Mouse (Mus musculus): ENCODE data around the gene Crls1.

DNA sequence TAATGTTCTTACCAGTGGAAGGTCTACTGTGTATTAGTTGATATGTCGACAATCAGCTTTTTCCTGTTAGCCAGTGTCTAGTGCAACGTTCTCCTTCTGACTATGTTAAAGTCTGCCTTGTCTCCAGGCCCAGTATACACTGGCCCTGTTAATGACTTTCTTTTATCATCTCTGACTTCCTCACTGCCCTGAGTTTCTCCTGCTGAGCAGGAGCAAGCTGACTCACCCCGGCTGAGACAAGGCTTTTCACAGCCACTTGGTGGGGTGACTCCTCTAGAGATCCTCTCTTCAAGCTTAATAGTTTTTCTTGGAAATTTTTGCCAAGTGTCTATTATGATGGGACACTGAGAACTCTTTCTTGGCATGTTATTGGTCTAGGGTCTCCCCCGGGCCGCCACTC lies 9.9 kb downstream of the Crls1 start:
- TF ChIP-seq CTCF (IDR thresholded peaks at IDR 0.05 in 2 of 3, conservative IDR thresholded peaks at IDR 0.05 in 1 of 3; ENCODE audit: control insufficient read depth in 1 of 3, insufficient read depth in 1 of 3, low read depth in 2 of 3, low read length in 3 of 3, poor library complexity in 1 of 3, severe bottlenecking in 1 of 3), result no peak
- no peak for TF ChIP-seq ZNF384 (IDR thresholded peaks at IDR 0.05; ENCODE audit: low read depth, low read length)
- no peak for TF ChIP-seq MXI1 (IDR thresholded peaks at IDR 0.05; ENCODE audit: low read depth, low read length)
- TF ChIP-seq KAT2A (conservative IDR thresholded peaks at IDR 0.05; ENCODE audit: low read depth, low read length), result no peak
- TF ChIP-seq GATA1 (IDR thresholded peaks at IDR 0.05; ENCODE audit: low read depth, low read length), result no peak
- TF ChIP-seq POLR2A (IDR thresholded peaks at IDR 0.05; ENCODE audit: control insufficient read depth in 1 of 2, insufficient read depth in 1 of 2, low read depth in 1 of 2, low read length in 2 of 2, poor library complexity in 1 of 2), result no peak
- TF ChIP-seq ETS1 (IDR thresholded peaks at IDR 0.05; ENCODE audit: low read depth, low read length), result no peak

Data from MEL (cell line).